Mouse (Mus musculus): ENCODE measurements at regions not wholly inside any gene's neighbourhood (a gene's known extent, or its start where the extent isn't known, plus 50 kb on each side); places are given as distances from the start of the nearest gene placed in this dataset.

GRCm38 (mm10) chr14:64580086-64580485 lies 476.0 kb downstream of the Prss52 start:
- DNase-seq (ENCODE audit: low spot score) = no peak

GRCm38 (mm10) chr14:64580862-64581261 lies 476.8 kb downstream of the Prss52 start:
- DNase-seq (ENCODE audit: low spot score) = no peak

- DNase-seq (ENCODE audit: low spot score) = no peak
These were observed 477.6 kb downstream of the Prss52 start for GRCm38 (mm10) chr14:64581705-64582104.

- DNase-seq (ENCODE audit: low spot score) = no peak
These were observed 478.7 kb downstream of the Prss52 start for GRCm38 (mm10) chr14:64582822-64583221.

GRCm38 (mm10) chr14:64584221-64584620 lies 480.1 kb downstream of the Prss52 start:
- DNase-seq (ENCODE audit: low spot score) = no peak

GRCm38 (mm10) chr14:64585081-64585470 lies 481.0 kb downstream of the Prss52 start:
- no peak for DNase-seq (ENCODE audit: low spot score)

GRCm38 (mm10) chr14:64585471-64586192 lies 481.5 kb downstream of the Prss52 start:
- DNase-seq (ENCODE audit: low spot score) = no peak

- no peak for DNase-seq (ENCODE audit: low spot score)
These were observed 482.3 kb downstream of the Prss52 start for GRCm38 (mm10) chr14:64586386-64586859.

- DNase-seq (ENCODE audit: low spot score) = no peak
These were observed 483.0 kb downstream of the Prss52 start for GRCm38 (mm10) chr14:64586860-64587698.

GRCm38 (mm10) chr14:64587699-64588434 lies 483.8 kb downstream of the Prss52 start:
- DNase-seq (ENCODE audit: low spot score) = no peak

- no peak for DNase-seq (ENCODE audit: low spot score)
These were observed 484.5 kb downstream of the Prss52 start for GRCm38 (mm10) chr14:64588561-64588960.

GRCm38 (mm10) chr14:64589126-64589525 lies 485.0 kb downstream of the Prss52 start:
- no peak for DNase-seq (ENCODE audit: low spot score)

GRCm38 (mm10) chr14:64589571-64590547 lies 485.8 kb downstream of the Prss52 start:
- DNase-seq (ENCODE audit: low spot score) = no peak

- DNase-seq (ENCODE audit: low spot score) = no peak
These were observed 486.5 kb downstream of the Prss52 start for GRCm38 (mm10) chr14:64590611-64591010.

GRCm38 (mm10) chr14:64591091-64591976 lies 487.2 kb downstream of the Prss52 start:
- DNase-seq (ENCODE audit: low spot score) = no peak

GRCm38 (mm10) chr14:64592176-64592575 lies 488.1 kb downstream of the Prss52 start:
- DNase-seq (ENCODE audit: low spot score) = no peak

GRCm38 (mm10) chr14:64592706-64593320 lies 488.7 kb downstream of the Prss52 start:
- no peak for DNase-seq (ENCODE audit: low spot score)

GRCm38 (mm10) chr14:64593564-64593963 lies 489.5 kb downstream of the Prss52 start:
- DNase-seq (ENCODE audit: low spot score) = no peak

- DNase-seq (ENCODE audit: low spot score) = no peak
These were observed 490.0 kb downstream of the Prss52 start for GRCm38 (mm10) chr14:64594021-64594561.
